Mouse (Mus musculus): ENCODE data around the gene Snrpd3. TPM values are rescaled to one million over a fixed set of nuclear protein-coding genes. Genes with fewer than 3 reads are reported as not detected.
"Not testable (repeated sequence)": the region's sequence is repeated elsewhere in the genome, so short reads cannot be mapped to it uniquely, and the experiment has no call there.

The Snrpd3 gene
- total RNA-seq, 2 experiments from 2014 or later: 31.1 to 39.2 TPM

DNA sequence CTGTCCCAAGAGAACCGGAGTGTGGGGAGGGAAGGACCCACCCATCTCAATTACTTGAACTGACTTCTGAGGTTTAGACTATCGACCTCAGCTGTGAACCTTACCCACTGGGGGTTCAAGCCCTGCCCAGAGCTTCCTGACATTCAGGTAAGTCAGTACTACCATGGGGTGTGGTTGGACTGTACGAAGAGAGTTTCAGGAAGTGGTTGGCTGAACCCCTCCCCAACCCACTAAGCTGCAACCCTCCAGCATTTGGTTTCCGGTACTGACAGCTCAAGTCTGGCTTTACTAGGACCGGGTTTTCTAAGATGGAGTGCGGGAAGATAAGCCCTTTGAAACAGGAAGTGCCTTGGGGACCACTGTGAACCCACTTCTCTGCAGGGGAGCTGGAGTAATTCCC lies 48.1 kb downstream of the Snrpd3 start:
- ATAC-seq (ENCODE audit: poor library complexity, severe bottlenecking): peak; percentile 82

DNA sequence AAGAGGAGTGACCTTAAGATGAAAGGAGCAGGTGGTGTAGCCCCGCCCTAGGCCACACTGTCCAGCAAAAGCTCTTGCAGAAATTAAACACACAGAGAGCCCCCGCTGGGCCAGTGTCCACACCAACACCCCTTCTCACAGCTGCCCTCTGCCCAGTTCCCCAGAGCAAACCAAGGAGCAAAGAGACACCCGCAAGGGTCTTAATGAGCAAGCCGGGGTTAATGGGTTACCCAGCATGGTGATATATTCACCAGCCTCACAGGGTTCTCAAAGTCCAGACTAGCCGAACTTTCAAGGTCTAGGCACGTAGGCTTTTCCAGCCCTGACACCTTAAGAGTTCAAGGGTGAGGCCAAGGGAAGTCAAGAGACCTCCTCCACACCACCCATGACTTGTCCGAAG lies 48.6 kb downstream of the Snrpd3 start:
- no peak for ATAC-seq (ENCODE audit: poor library complexity, severe bottlenecking)

DNA sequence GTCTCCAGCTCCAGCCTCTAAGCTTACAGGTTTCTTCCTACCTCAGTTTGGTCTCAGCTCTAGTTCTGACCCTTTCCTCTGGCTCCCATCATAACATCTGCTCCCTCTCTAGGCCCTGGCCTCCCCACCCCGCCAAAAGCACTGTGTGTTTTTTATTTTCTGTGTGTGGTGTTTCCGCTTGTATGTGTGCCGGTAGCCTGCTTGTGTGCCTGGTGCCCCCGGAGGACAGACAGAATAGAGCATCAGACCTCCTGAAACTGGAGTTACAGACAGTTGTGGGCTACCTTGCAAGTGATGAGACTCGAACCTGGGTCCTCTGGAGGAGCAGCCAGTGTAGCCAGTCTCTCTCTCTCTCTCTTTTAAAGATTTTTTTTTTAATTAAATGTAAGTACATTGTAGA lies 49.0 kb downstream of the Snrpd3 start:
- ATAC-seq (ENCODE audit: poor library complexity, severe bottlenecking): no peak

DNA sequence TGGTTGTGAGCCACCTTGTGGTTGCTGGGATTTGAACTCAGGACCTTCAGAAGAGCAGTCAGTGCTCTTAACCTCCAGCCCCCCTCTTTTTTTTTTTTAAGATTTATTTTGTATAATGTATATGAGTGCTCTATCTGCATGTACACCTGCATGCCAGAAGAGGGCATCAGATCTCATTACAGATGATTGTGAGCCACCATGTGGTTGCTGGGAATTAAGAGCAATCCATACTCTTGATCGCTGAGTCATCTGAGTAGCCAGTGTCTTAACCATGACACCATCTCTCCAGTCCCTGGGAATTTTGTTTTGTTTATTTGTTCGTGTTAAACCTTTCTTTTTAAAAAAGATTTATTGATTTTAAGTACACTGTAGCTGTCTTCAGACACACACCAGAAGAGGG lies 49.4 kb downstream of the Snrpd3 start:
- not testable (repeated sequence) for ATAC-seq (ENCODE audit: poor library complexity, severe bottlenecking)

DNA sequence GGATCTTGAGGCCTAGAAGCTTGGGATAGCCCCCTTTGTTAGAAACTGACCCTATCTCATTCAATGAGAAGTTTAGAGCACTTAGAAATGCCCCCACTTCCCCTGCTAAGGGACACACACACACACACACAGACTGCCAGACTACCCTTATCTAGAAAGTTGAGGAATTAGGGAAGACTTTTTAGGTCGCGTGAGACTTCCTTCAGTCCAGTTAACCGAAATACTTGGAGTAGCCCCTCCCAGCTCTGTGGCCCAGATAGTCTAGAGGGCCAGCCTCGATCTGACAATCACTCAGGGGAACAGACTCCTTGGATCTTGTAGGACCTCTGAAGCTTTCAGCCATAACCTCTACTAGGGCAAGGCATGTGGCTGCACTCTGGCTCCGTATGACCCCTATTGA lies 50.7 kb downstream of the Snrpd3 start:
- no peak for ATAC-seq (ENCODE audit: poor library complexity, severe bottlenecking)

DNA sequence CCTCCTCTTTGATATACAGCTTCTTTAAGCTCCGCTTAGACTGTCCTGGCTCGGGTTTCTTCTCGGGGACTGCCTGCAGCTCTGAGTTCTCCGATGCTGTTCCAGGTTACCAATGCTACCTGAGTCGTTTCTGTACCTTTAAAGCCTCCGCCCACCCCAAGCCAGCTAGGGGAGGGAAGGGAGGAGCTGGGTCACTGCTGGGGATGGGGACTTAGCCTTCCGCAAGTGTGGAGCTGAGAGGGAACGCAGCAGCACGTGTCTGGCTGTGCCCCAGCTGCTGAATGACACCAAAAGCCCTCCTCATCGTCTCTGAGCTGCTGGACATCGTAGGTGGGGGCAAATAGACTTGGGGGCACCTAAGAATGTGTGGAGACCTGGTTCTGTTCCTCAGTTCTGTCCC lies 51.1 kb downstream of the Snrpd3 start:
- ATAC-seq (ENCODE audit: poor library complexity, severe bottlenecking): no peak

DNA sequence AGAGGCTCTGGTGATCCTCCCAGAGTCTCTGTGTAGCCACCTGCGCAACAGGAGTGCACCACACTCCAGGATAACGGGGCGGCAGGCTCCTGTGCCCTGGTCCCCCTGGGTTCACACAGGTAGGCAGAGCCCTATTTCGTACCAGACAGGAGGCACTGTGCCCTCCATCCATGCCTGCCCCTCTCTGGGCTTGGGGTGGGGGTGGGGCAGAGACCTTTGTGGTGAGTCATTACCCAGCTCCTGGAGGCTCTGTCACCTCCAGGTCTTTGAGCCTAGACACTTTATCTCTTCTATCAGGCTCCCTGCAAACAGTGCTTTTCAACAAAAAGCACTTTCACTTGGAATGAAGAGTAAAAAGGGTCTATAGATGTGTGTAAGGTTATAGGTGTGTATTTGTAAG lies 51.5 kb downstream of the Snrpd3 start:
- ATAC-seq (ENCODE audit: poor library complexity, severe bottlenecking): no peak

DNA sequence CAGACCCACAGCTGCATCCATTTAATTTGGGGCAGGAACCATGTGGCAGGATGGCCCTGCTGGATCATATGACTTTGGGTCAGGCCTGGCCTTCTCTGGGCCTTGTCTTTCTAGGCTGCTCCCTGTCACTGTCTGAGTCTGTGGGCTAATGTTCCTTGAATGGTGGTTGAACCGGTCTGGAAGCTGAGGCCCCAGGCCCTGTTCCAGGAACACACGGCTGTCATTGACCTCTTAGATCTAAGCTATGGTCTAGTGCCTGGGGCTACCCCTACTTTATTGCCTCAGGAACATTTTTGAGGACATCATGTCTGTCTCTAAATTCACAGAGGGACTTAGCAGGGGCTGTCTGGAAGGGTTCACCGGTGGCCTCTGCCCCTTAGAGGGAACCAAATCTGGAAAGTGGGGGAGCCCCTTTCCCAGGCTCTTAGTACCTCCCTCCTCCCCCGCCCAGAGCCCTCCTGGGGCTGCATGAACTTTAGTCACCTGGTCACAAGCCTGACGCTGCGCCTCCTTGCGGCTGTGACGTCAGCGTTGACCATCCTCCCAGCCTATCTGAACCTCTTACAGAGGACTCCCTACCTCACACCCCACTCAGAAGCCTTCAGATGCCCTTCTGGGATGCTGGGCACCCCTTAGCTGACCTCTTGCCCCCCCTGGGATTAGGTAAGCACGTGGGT lies 53.8 kb downstream of the Snrpd3 start:
- ATAC-seq (ENCODE audit: poor library complexity, severe bottlenecking): no peak

DNA sequence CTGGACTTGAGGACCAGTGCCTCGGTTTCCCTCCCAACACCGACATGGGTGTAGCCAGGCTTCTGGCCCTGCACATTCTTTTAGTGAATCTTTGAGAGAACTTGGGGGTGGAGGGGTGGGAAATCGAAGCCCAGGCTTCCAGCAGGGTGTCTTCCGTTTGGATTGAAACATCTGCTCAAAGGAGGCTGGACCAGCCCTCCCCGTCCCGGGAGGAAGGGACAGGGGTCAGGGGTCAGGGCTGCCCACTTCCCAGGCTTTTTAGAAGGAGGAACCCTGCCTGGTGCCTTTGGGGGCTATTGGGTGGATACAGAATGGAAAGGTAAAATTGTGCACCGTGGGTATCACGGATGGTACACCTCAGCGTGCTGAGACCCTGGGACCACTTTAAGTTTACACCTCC lies 54.6 kb downstream of the Snrpd3 start:
- no peak for ATAC-seq (ENCODE audit: poor library complexity, severe bottlenecking)

DNA sequence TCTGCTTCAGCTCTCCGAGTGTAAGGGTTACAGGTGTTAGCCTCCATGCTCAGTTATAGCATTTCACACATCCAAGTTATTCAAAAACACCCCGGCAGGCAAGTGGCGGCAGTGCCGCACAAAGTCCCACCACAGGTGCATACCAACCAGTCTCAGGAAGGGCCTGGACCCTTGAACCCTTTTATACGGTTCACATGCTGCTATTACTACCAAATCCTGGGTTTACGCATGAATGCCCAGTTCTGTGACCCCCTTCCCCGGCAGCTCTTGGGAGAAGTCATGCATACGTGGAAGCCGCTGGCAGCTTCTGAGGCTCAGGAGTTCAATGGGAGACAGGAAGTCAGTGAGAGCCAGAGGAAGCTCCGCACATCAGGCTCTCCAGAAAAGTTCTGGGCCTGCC lies 55.8 kb downstream of the Snrpd3 start:
- no peak for ATAC-seq (ENCODE audit: poor library complexity, severe bottlenecking)

DNA sequence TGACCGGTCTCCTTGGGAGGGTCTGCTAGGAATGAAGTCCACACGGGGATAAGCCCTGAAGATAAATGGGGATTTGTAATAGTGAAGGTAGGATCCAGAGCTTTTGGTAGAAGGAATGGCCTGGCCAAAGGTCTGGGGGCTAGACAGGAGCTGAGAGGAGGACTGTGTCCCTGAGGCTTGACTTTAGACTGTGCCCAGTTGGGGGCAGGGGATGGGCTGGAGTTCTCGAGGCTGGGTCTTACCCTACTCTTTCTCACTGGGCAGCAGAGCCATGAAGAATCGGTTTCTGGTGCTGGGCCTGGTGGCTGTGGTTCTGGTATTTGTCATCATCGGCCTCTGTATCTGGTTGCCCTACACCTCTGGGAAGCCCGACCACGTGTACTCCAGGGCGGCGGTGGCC lies 56.6 kb downstream of the Snrpd3 start:
- ATAC-seq (ENCODE audit: poor library complexity, severe bottlenecking): no peak

DNA sequence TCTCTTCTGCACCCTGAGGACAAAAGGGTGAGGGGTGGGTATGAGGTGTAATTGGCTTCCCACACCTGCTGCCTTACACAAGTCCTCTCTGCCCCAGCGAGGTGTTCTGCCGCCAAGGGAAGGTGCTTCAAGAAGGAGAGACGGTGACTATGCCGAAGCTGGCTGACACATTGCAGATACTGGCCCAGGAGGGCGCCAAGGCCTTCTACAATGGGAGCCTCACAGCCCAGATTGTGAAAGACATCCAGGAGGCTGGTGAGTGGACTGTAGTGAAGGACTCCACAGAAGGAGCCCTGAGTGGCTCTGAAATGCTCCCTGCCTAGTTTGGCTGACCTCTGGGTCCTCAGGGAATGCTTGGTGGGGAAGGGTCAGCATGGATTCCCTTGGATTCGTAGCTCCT lies 61.8 kb downstream of the Snrpd3 start:
- no peak for ATAC-seq (ENCODE audit: poor library complexity, severe bottlenecking)

DNA sequence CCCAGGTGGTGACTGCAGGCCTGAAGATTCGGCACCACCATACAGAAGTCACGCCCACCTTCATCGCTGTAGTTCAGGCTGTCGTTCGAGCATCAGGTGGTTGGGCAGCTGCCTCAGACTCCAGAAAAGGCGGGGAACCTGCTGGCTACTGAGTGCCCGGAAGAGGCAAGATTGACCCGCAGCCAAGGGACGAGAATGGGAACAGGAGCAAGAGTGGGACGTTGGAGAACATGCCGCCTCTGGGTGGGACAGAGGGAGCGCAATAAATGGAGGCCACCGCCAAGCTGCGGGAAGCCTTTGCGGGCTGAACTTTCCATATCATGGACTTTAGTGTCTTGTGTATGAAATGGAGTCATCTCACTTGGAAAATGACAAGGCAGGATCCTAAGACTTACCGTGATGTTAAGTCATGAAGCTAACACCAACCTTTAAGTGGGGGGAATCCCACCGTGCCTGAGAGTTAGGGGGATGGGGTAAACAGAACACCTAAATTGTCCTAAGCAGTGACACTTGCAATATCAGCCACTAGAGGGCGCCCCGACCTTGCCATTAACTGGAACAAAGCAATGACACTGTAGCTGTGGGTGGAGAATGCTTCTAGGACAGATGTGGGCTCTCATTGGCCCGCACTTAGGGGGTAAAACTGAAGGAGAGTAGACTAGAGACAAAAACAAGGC lies 68.7 kb downstream of the Snrpd3 start:
- ATAC-seq (ENCODE audit: poor library complexity, severe bottlenecking): peak; percentile 74

DNA sequence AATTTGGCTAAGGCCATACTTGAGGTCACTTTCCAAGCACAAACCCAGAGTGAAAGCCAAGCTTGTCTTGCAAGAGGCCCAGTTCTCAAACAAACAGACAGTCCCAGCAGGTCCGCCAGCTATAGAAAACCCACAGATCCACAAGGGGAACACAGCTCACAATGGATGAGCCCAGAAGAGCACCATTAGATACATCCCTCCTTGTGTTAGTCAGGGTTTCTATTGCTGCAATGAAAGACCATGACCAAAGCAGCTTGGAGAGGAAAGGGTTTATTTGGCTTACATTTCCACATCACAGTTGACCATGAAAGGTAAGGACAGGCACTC lies 69.2 kb downstream of the Snrpd3 start:
- no peak for ATAC-seq (ENCODE audit: poor library complexity, severe bottlenecking)

Other genes with a start within 250 kb of the Snrpd3 start
- 3.3 TPM in 2 replicates for gene Adora2a, start 200.7 kb upstream of the Snrpd3 start, total RNA-seq (2015)
- gene Adora2a, start 200.7 kb upstream of the Snrpd3 start, total RNA-seq (2017): 2.6 and 3.0 TPM in 2 replicates
- 14.7 and 18.1 TPM in 2 replicates for gene Upb1, start 116.4 kb upstream of the Snrpd3 start, total RNA-seq (2015)
- 31.7 and 33.3 TPM in 2 replicates for gene Upb1, start 116.4 kb upstream of the Snrpd3 start, total RNA-seq (2017)
- gene Gucd1, start 421 bp downstream of the Snrpd3 start, total RNA-seq (2015): 22.1 and 22.2 TPM in 2 replicates
- 33.4 and 38.1 TPM in 2 replicates for gene Gucd1, start 421 bp downstream of the Snrpd3 start, total RNA-seq (2017)
- 0.58 and 0.71 TPM in 2 replicates for gene Lrrc75b, start 42.8 kb downstream of the Snrpd3 start, total RNA-seq (2015)
- gene Lrrc75b, start 42.8 kb downstream of the Snrpd3 start, total RNA-seq (2017): 0.22 and 0.57 TPM in 2 replicates
- gene Ggt1, start 44.1 kb downstream of the Snrpd3 start, total RNA-seq (2015): 3.2 TPM in 2 replicates
- 4.9 and 10.0 TPM in 2 replicates for gene Ggt1, start 44.1 kb downstream of the Snrpd3 start, total RNA-seq (2017)
- gene Ggt5, start 71.8 kb downstream of the Snrpd3 start, total RNA-seq (2015): 2.0 and 2.8 TPM in 2 replicates
- gene Ggt5, start 71.8 kb downstream of the Snrpd3 start, total RNA-seq (2017): 2.7 and 16.8 TPM in 2 replicates
- 0.16 and 0.48 TPM in 2 replicates for gene Susd2, start 126.5 kb downstream of the Snrpd3 start, total RNA-seq (2015)
- gene Susd2, start 126.5 kb downstream of the Snrpd3 start, total RNA-seq (2017): 0.33 and 0.49 TPM in 2 replicates
- gene Cabin1, start 246.8 kb downstream of the Snrpd3 start, total RNA-seq (2015): 23.7 and 24.0 TPM in 2 replicates
- gene Cabin1, start 246.8 kb downstream of the Snrpd3 start, total RNA-seq (2017): 19.4 and 20.7 TPM in 2 replicates

All from megakaryocyte, adult 5-6 weeks (primary cell).